Mouse (Mus musculus) layer of hippocampus, adult 9-10 months (tissue): ENCODE measurements around the gene Unc80.

ENCODE experiments used
- DNase-seq: peaks from one replicate; pipeline ENCODE4 v3.0.0; 2022; ENCODE audit warnings: low spot score

Unc80 gene

GRCm38 (mm10) chr1:66712859-66713258 is 244.7 kb downstream of the Unc80 start:
- no peak for DNase-seq

- DNase-seq, result no peak
Measured at GRCm38 (mm10) chr1:66730581-66730980, 262.4 kb downstream of the Unc80 start.
